Mouse (Mus musculus) erythroblast, adult 5-6 weeks (primary cell): ENCODE data around the gene Mapk1. TPM values are rescaled to one million over a fixed set of nuclear protein-coding genes. Genes with fewer than 3 reads are reported as not detected.

Experiments used
- ATAC-seq: replicated peaks from 2 replicates; pipeline ENCODE4 v1.8.0; 2016; ENCODE audit warnings: moderate number of reproducible peaks, mild to moderate bottlenecking, moderate TSS enrichment, inconsistent platforms; ENCODE audit not compliant: poor library complexity, low FRiP score, severe bottlenecking
- total RNA-seq, 2 experiments: library from RNA; stranded (forward) in 1 of 2; stranded (reverse) in 1 of 2; fragments of 150-400 nt in 1 of 2; fragments of 200-764, 138-1000 nt in 1 of 2; gene quantifications; 2 replicates each; pipeline versions ENCODE4 v1.2.3 to v1.2.4; 2015 to 2017; ENCODE audit warnings: low replicate concordance in 2 of 2

Gene Mapk1
- total RNA-seq, 2 experiments from 2014 or later: 45.2 to 53.0 TPM

DNA sequence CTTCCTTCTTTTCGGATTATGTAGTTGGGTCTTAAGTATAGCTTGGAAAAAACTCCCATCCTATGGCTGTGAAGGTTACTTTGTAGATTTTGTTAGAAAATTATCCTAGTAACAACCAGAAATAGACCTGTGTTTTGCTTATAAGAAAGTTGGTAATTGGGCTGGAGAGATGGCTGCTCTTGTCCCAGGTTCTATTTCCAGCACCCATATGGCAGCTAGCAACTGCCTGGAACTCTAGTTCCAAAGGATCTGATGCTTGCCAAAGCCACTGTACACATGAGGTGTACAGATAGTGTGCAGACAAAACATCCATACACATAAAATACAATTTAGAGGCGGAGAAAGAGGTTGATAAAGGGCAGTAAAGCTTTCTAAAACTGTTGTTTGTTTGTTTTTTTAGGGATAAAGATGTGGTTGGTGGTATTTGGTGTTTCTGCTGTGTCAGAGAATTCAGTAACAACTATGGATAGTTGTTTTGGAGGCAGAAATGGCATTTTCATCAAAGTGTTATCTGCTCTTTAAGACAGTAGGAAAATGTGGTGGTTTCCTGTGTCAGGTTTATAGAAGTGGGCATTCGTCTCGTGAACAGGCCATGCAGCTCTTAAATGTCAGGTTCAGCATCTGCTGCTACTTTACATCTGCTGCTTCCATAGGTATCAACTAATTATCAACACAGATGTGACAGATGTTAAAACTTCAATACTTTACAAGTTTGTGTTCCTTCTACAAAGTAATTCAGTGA is 32.1 kb downstream of the Mapk1 start:
- ATAC-seq: no peak

DNA sequence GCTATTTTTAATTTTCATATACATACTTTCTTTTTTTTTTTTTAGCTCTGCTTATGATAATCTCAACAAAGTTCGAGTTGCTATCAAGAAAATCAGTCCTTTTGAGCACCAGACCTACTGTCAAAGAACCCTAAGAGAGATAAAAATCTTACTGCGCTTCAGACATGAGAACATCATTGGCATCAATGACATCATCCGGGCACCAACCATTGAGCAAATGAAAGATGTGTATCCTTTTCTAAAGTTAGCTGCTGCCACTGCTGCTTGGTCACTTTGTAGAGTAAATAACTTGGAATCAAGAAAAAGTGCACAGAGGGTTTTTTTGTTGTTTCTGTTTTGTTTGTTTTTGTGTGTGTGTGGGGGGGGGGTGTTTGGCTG is 32.7 kb downstream of the Mapk1 start:
- ATAC-seq: no peak

DNA sequence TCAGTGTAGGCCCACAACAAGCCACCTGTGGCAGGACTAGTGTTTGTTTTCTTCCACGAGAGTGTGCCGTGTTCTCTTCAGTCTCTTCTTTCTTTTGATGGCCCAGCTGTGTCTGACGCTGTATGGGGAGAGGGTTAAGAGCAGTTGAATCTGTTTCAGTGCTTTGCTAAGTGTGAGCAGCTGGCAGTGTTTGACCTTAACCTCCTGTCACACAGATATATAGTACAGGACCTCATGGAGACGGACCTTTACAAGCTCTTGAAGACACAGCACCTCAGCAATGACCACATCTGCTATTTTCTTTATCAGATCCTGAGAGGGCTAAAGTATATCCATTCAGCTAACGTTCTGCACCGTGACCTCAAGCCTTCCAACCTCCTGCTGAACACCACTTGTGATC is 34.9 kb downstream of the Mapk1 start:
- no peak for ATAC-seq

DNA sequence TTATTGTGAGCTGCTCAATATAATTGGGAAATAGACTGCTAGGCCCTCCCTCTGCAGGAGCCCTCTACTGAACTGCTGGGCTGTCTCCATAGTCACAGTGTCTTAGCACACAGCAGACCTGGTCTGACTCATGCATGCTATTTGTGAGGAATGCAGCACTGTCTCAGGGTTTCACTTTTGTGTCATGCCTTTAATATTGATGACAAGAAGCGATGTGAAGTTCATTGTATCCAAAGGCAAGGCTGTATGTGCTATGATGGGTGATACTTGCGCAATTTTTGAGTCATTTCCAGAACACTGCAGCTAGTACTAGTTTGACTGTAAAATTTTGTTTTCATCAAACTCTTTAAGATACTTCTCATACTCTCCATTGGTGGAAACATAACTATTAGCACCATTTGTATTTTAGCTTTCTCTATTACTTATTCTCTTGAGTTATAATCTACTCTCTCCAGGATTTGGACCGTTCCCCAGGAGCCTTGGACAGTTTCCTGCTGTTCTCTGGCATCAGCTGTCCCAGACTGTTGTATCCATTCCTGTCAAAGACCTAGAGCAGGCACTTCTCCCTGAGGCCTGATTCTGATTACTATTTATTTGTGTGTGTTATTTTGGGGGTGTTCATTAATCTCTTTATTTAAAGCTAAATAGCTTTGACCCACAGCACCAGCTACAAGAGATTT is 41.4 kb downstream of the Mapk1 start:
- no peak for ATAC-seq

DNA sequence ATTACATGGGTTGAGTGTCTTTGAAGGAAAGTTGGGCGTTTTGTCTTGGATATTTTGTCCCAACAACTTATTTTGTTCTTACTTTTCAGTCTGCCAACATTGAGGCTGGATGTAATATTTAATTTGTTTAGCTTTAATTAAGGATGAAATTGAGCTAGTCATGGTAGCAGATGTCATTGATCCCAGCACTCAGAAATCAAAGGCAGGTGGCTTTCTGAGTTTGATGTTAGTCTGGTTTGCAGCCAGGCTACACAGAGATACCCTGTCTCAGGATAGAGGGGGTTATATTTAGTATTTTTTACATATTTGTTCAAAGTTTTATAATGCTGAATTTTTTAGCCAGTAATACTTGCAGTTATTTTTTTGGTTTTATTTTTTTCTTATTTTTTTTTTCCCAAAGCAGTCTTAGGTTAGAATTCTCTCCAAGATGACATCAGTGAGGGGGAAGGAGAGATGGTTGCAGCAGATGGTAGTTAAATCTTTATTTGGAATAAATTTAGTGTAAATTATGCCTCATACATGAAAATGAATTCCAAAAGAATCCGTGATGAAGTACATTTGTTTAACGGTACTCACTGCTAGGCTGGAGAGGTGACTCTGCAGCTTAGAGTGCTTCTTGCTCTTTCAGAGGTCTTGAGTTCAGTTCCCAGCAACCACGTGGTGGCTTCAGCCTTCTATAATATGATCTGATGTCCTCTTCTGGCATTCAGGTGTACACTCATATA is 47.0 kb downstream of the Mapk1 start:
- ATAC-seq: no peak

DNA sequence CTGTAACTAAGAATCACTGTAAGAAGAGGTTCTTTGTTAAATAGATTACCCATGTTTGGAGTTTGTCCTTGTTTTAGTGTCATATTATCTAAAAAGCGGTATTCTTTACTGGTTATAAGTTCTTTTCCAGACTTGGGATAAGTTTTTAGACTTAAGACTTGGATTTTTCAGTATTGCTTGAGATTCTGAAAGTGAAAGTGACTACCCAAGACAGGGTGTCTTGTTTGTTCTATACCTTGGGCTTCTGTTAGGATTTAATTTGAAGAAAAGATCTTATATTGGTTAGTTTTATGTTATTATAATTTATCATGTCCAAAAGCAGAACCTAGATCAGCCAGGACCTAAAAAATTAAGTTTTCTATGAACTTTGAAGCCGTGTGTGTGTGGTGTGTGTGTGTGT is 50.6 kb downstream of the Mapk1 start:
- ATAC-seq: no peak

DNA sequence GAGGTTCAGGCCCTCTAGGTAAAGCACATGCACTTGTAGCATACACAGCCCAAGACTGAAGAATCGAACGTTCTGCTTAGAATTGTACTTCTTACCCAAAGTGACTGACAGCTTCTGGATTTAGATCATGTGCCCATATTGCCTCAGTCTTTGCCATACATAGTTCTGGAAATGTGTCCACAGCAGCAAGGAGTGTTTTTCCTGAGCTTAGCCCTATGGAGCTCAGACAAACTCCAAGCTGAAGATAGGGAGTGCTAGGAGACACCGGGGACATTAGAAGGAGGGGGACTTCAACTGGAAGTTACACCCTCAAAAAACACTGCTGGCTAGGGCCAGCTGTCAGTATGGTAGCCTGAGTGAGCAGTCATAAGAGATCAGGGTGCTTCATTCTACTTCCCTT is 57.5 kb downstream of the Mapk1 start:
- ATAC-seq: no peak

DNA sequence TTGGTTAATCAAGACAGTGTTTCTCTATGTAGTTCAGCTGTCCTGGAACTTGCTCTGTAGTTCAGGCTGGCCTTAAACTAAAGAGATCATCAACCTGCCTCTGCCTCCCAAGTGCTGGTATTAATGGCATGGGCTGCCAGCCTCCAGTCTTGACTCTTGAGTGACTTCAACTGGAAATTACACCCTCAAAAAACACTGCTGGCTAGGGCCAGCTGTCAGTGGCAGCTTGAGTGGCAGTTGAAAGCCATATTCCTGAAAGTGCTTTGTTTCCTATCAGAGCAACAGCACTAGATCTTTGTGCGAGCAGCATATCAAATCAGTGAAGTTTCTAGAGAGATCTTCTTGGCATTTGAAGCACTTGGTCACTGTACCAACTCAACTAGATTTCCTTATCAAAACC is 58.2 kb downstream of the Mapk1 start:
- ATAC-seq: no peak

DNA sequence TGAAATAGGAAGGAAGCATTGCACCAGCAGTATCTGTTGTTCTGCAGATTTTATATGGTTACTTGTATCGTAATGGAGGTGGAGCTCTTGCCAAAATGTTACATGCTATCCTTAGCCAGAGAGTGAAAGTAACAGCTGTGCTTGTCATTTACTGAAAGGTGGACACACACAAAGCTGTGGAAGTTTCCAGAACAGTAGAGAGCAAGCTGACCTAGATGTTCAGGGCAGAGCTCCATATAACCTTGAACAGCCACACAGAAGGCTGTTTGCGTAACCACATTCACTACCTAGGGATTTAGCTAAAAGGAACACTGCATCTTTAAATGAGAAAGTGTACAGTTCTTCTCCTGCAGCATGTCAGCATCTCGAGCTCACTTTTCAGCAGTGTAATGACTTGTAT is 61.1 kb downstream of the Mapk1 start:
- no peak for ATAC-seq

DNA sequence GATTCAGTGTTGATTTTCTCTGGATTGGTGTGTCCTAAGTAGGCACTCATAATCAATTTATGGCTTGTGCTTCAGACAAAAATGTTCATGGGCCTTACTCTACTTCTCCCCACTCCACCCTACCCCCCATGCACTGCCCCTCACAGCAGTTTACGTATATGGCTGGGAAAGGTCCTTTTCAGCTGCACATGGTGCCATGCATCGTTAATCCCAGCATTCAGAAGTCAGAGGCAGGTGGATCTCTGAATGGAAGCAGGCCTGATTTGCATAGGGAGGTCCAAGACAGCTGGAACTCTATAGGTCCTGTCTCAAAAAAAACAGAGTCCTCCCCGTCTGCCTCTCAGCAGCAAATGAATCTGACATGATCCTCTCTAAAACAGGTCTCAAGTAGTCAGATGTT is 62.1 kb downstream of the Mapk1 start:
- no peak for ATAC-seq

DNA sequence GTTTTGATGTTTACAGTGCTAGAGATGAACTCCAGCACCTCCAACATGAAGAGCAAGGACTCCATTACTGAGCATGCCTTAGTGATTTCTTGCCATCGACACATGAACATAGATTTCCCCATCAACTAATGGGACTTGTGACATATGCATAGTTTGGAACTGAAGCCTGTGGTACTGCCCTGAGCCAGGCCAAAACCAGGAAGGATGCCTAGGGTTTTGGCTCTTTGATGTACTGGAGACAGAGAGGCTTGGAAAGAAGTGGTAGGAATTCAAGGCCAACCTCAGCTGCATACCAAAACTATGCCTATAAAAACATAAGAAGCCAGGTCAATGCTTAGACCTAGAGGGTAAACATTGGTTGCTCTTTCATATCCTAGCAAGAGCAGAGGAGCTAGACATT is 66.7 kb downstream of the Mapk1 start:
- ATAC-seq: no peak

DNA sequence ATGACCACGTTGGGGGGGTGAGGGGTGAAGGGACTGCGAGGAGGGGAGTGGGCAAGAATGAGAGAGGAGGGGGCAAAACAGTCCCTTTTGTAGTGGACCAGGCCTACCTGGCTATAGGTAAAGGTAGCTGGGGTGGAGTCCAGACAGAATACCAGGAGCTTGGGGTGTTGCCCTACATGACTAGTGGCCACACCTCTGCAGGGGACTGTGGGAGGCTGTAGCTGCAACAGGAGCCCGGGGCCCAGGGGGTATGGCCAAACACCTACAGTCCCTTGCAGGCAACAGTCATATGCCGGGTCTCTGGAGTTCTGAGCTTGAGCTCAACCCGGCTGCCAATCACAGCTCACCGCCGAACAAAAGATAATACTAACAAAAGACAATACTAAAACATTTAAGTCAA is 68.9 kb downstream of the Mapk1 start:
- no peak for ATAC-seq

DNA sequence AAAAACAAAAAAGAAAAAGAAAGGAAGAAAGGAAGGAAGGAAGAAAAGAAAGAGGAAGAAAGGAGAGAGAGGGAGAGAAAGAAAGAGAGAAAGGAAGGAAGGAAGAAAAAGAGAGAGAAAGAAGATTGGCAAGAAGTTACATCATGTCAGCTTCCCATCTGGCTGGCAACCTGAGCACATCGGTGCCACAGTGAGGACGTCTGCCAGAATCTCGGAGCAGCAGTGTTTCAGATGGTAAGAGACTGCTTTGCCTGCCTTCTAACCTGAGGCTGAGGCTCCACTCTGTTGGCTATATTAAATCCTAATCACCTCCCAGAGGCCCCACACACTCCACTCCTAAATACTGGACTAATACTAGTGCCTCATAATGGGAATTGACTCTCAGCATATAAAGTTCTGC is 70.7 kb downstream of the Mapk1 start:
- no peak for ATAC-seq

DNA sequence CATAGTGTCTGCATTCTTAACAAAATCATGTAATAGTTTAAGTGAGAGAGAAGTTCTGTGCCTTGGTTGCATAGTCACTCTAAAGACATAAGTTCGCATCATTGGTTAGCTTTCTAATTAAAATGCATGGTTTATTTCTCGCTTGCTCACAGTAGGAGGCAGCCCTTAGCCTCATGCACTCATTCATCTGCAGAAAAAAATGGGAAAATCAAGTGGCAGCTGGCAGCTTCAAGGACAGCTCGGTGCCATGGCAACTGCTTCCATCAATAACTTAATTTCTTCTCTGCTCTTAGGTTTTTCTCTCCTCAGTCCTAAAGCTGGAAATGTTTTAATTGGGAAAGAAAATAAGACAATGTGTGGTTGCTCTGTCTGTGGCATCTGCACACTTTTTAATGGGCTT is 72.4 kb downstream of the Mapk1 start:
- no peak for ATAC-seq

DNA sequence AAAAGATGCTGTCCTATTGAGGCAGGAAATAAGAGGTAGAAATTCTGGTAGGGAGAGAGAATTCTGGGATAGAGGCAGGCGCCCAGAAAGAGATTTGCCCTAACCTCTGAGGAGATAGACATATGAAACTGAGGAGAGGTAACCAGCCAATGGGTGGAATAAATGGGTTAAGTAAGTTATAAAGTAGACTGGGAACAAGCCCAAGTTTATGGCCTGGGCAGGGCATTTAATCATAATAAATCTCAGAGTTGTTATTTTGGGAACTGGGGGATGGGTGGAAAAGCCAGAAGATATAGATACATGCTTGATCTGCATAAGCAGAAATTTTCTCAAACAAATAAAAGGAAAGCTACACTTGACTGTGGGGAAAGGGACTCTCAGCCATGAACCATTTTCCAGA is 79.2 kb downstream of the Mapk1 start:
- ATAC-seq: no peak

DNA sequence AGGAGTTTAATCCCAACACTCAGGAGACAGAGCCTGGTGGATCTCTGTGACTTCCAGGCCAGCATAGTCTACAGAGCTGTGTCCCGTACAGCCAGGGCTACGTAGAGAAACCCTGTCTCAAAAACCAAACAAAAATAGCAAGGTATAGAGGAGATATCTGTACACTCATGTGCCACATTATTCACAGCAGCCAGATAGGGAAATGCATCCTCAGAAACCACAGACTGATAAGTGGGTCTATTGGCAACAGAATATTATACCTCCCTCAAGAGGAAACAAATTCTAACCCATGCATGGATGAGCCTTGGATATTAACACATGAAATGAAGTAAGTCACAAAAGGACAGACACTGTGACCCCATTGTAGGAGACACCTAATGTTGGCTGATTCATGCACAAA is 84.4 kb downstream of the Mapk1 start:
- ATAC-seq: no peak

DNA sequence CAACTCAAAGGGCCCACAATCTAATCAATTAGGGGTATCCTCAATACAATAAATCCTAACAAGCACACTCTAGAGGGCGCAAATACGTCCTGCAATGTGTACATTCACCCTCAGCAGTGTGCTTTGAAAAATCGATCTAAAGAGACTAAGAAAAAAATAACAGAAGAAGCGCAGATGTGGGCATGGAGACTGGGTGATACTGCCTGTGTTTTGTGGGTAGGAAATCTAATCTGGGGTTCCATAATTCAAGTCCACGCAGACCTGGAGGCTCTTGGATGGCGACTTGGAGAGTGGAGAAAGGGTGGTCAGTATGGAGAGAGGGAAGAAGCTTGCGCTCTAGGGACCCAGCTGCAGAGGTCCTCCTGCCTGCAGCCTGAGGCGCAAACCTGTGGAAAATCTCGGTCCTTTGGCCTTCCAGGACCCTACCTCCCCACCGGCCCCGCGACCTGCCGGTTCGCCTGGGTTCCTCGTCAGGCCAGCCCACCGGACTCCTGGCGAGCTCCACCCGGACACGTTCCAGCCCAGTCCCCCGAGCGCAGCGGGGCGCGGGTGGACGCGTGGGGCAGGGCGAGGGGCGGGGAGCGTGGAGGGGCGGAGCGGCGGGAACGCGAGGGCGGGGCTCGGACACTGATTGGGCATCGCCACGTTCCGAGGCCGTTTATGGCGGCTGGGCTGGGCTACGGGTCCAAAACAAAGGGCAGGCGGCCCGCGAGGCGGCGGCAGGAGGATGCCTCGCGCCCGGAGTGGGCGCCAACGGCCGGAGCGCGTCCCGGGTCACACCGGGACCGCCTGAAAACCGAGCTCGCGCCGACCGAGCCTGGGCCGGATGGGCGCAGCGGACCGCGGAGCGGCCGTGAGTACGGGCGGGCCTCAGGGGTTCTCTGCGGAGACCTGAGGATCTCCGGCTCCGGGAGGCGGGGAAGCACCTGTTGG is 86.6 kb downstream of the Mapk1 start, which contains the start of gene Ypel1:
TSS of gene Ypel1 (plus strand) at position 186 of the 933 bp plus-strand sequence.
- peak; percentile 63 for ATAC-seq

DNA sequence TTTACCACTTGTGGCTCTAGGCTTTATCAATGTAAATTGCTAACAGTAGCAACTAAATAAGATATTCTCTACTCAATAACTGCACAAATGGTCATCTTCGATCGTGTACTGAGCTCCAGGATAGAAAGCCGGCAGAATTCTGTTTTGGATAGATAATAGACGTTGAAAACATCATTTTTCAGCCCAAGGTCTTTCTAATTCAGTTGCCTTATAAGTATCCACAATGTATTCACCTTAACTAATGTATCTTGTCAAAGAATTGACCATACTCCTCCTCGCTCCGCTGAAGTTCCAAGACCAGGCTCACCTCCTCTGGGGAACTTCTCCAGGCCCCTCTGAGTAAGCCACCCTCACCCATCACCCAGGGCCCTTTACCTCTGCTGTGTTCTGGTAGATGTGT is 87.5 kb downstream of the Mapk1 start:
- no peak for ATAC-seq

DNA sequence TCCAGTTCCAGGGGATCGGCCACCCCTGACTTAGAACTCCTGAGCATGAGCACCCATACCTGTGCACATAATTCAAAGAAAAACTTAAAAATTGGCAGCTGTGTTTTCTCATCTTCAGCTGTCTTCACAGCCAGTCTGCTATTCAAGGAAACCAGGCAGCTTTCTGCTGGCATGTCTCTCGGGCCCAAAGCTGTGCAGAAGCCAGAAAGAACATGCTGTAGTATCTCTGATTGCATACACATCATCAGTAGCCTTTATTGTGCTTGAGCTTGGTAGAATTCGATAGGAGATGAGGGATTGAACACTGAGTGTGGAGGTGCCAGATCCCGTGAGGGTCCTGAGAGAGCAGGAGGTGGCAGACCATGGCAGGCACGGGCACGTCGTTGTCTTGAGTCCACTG is 89.8 kb downstream of the Mapk1 start:
- ATAC-seq: no peak

DNA sequence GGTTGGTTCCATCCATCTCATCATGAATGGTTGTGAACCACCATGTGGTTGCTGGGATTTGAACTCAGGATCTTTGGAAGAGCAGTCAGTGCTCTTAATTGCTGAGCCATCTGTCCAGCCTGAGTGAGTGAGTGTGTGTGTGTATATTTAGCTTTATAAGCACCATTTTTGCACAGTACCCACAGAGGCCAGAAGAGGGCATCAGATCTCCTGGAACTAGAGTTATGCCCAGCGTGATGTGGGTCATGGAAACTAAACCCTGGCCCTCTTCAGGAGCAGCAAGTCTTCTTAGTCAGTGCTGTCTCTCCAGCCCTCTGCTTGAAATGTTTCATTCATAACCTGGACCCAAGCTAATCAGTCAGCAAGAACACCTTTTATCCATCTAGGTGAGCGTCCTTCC is 93.1 kb downstream of the Mapk1 start:
- no peak for ATAC-seq
